Mouse (Mus musculus) myocyte (in vitro differentiated cells): ENCODE measurements around the gene Wipf2.

Experiments
- E2F4 ChIP-seq: IDR thresholded peaks from one replicate; pipeline ENCODE4 v1.6.1; 2011; ENCODE audit warnings: mild to moderate bottlenecking, control low read depth, moderate library complexity; ENCODE audit not compliant: insufficient read depth
- MAX ChIP-seq: IDR thresholded peaks from one replicate; pipeline ENCODE4 v1.6.1; 2011; ENCODE audit warnings: low read depth, mild to moderate bottlenecking, control low read depth
- MYOG ChIP-seq, 3 experiments: IDR thresholded peaks; one replicate each; pipeline ENCODE4 v1.6.1; 2011; ENCODE audit warnings: control low read depth in 2 of 3, low read depth in 2 of 3, mild to moderate bottlenecking in 2 of 3; ENCODE audit not compliant: insufficient read length in 2 of 3, control insufficient read depth in 1 of 3, insufficient read depth in 1 of 3
- POLR2A ChIP-seq: IDR thresholded peaks from one replicate; pipeline ENCODE4 v1.6.1; 2011; ENCODE audit warnings: low read depth, mild to moderate bottlenecking, control low read depth, moderate library complexity; ENCODE audit not compliant: insufficient read length
- POLR2AphosphoS2 ChIP-seq: IDR thresholded peaks from one replicate; pipeline ENCODE4 v1.6.1; 2011; ENCODE audit warnings: low read depth, control low read depth; ENCODE audit not compliant: insufficient read length
- TCF12 ChIP-seq: IDR thresholded peaks from one replicate; pipeline ENCODE4 v1.6.1; 2011; ENCODE audit warnings: mild to moderate bottlenecking, control low read depth; ENCODE audit not compliant: poor library complexity, insufficient read depth, severe bottlenecking
- USF1 ChIP-seq: IDR thresholded peaks from one replicate; pipeline ENCODE4 v1.6.1; 2011; ENCODE audit warnings: low read depth, mild to moderate bottlenecking, control low read depth, moderate library complexity

GRCm38 (mm10) chr11:98950484-98950883 lies 87.0 kb downstream of the Wipf2 start:
- TF ChIP-seq POLR2A = no peak
- TF ChIP-seq E2F4 = no peak
- no peak for TF ChIP-seq TCF12
- TF ChIP-seq MAX = no peak
- no peak for TF ChIP-seq USF1
- no peak for TF ChIP-seq MYOG (IDR thresholded peaks at IDR 0.05; ENCODE audit: control insufficient read depth in 1 of 3, insufficient read depth in 1 of 3, insufficient read length in 2 of 3, low read depth in 2 of 3)
- no peak for TF ChIP-seq POLR2AphosphoS2
